Mouse (Mus musculus): ENCODE measurements around the gene Sphk2. TPM values are rescaled to one million over a fixed set of nuclear protein-coding genes. Genes with fewer than 3 reads are reported as not detected.

Sphk2 gene
- polyA plus RNA-seq, 1 experiment from 2014 or later: 55.1 TPM

DNA sequence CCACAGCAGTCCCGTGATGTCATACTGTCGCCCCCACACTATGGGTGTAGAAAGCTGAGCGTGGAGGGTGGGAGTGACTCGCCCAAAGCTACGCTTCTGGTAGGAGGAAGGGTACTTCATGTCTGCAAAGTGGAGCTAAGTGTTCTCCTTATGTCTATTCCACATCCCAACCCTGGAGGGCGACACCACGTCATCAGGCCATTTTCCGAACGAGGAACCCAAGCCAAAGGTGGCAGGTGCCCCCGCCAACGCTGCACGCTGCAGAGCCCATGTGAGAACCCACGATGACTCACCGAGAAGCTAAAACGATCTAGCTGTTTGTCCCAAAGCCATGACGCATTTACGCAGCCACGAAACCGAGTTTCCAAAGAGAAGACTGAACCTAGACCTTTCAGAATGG lies 24.5 kb upstream of the Sphk2 start:
- WGBS: 32% methylated on average over 19 of the region's 19 CpGs
- Histone ChIP-seq H3K4me3 (ENCODE audit: low read depth, low read length) (no peak overlapping the region), H3K4me2 (replicated peaks; ENCODE audit: low read depth) (peak overlapping the region; percentile 45), H3K36me3 (ENCODE audit: control insufficient read depth, insufficient read depth) (no peaks in the 10 kb centered on the region), H3K27me3 (replicated peaks; ENCODE audit: control insufficient read depth, insufficient read depth, low read length) (no peaks in the 10 kb centered on the region), H3K27ac (ENCODE audit: low read depth, low read length) (no peak overlapping the region), H3K9ac (ENCODE audit: low read depth, low read length) (no peak overlapping the region), H3K4me1 (replicated peaks; ENCODE audit: control insufficient read depth, insufficient read depth, low read length) (no peaks in the 10 kb centered on the region), H3K9me3 (ENCODE audit: control insufficient read depth) (no peaks in the 10 kb centered on the region)
- peak; percentile 59 for TF ChIP-seq CTCF (IDR thresholded peaks at IDR 0.05; ENCODE audit: low read depth)
- no peak for ATAC-seq

DNA sequence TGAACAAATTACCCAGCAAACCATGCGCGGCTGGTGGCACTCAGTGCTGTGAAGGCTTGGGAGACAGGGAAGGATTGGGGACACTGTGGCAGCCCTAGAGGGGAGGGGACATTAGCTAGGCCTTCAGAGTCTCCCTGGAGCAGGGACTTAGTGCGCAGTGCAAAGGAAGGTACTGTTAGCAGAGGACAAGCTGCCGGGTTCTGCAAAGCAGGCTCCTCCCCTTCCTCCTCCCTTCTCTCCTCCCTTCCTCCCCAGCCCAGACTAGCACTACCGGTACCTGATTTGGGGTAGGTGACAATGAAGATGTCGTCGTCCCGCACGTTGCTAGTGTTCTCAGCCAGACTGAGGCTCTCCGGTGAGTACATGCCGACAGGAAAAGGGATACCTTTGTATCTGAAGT lies 24.0 kb upstream of the Sphk2 start:
- H3K9me3 ChIP-seq (ENCODE audit: control insufficient read depth): no peaks in the 10 kb centered on the region
- 36% methylated on average over 11 of the region's 11 CpGs for WGBS
- no peaks in the 10 kb centered on the region for H3K27me3 ChIP-seq (replicated peaks; ENCODE audit: control insufficient read depth, insufficient read depth, low read length)
- H3K27ac ChIP-seq (ENCODE audit: low read depth, low read length): no peak overlapping the region
- no peaks in the 10 kb centered on the region for H3K4me1 ChIP-seq (replicated peaks; ENCODE audit: control insufficient read depth, insufficient read depth, low read length)
- H3K4me2 ChIP-seq (replicated peaks; ENCODE audit: low read depth): peak overlapping the region; percentile 45
- no peaks in the 10 kb centered on the region for H3K36me3 ChIP-seq (ENCODE audit: control insufficient read depth, insufficient read depth)
- no peak for TF ChIP-seq CTCF (IDR thresholded peaks at IDR 0.05; ENCODE audit: low read depth)
- no peak overlapping the region for H3K9ac ChIP-seq (ENCODE audit: low read depth, low read length)
- no peak for ATAC-seq
- no peak overlapping the region for H3K4me3 ChIP-seq (ENCODE audit: low read depth, low read length)

DNA sequence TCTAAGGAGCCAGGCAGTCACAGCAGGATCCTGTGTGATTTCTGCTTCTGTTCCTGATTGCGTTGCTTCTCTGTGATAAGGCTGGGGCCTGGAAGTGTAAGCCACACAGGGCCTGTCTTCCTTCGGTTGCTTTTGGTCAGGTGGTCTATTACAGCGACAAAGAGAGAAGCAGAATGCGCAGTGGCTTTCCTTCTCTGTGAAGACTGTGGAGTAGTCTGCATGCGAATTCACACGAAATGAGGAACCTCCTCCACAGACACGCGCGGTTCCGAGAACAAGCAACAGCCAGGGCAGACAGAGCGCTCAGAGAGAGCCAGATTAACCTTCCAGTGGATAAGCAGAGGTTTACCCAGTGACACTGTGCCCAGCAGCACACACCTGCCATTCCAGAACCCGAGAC lies 23.5 kb upstream of the Sphk2 start:
- H3K4me3 ChIP-seq (ENCODE audit: low read depth, low read length): no peak overlapping the region
- 81% methylated on average over 12 of the region's 12 CpGs for WGBS
- no peak for ATAC-seq
- TF ChIP-seq CTCF (IDR thresholded peaks at IDR 0.05; ENCODE audit: low read depth): no peak
- no peaks in the 10 kb centered on the region for H3K9me3 ChIP-seq (ENCODE audit: control insufficient read depth)
- H3K27ac ChIP-seq (ENCODE audit: low read depth, low read length): no peak overlapping the region
- H3K36me3 ChIP-seq (ENCODE audit: control insufficient read depth, insufficient read depth): no peaks in the 10 kb centered on the region
- no peak overlapping the region for H3K9ac ChIP-seq (ENCODE audit: low read depth, low read length)
- no peak overlapping the region for H3K4me2 ChIP-seq (replicated peaks; ENCODE audit: low read depth)
- no peaks in the 10 kb centered on the region for H3K27me3 ChIP-seq (replicated peaks; ENCODE audit: control insufficient read depth, insufficient read depth, low read length)
- no peaks in the 10 kb centered on the region for H3K4me1 ChIP-seq (replicated peaks; ENCODE audit: control insufficient read depth, insufficient read depth, low read length)

DNA sequence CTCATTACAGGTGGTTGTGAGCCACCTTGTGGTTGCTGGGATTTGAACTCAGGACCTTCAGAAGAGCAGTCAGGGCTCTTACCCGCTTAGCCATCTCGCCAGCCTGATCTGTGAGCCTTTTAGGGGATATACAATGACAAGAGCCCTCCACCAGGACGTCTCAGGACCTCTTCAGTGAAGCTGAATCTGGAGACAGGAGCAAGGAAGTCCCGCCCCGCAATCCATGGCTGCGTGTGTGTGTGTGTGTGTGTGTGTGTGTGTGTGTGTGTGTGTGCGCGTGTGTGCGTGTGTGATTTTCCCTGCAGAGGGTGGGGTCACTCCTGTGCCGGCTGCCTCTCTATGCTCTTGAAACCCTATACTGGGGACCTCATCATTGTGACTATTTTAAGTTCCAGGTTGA lies 22.0 kb upstream of the Sphk2 start:
- H3K9ac ChIP-seq (ENCODE audit: low read depth, low read length): no peak overlapping the region
- no peak overlapping the region for H3K4me2 ChIP-seq (replicated peaks; ENCODE audit: low read depth)
- ATAC-seq: no peak
- no peak overlapping the region for H3K27ac ChIP-seq (ENCODE audit: low read depth, low read length)
- WGBS: 66% methylated on average over 10 of the region's 10 CpGs
- no peaks in the 10 kb centered on the region for H3K36me3 ChIP-seq (ENCODE audit: control insufficient read depth, insufficient read depth)
- H3K9me3 ChIP-seq (ENCODE audit: control insufficient read depth): no peaks in the 10 kb centered on the region
- H3K4me1 ChIP-seq (replicated peaks; ENCODE audit: control insufficient read depth, insufficient read depth, low read length): no peaks in the 10 kb centered on the region
- no peaks in the 10 kb centered on the region for H3K27me3 ChIP-seq (replicated peaks; ENCODE audit: control insufficient read depth, insufficient read depth, low read length)
- no peak overlapping the region for H3K4me3 ChIP-seq (ENCODE audit: low read depth, low read length)
- TF ChIP-seq CTCF (IDR thresholded peaks at IDR 0.05; ENCODE audit: low read depth): no peak

DNA sequence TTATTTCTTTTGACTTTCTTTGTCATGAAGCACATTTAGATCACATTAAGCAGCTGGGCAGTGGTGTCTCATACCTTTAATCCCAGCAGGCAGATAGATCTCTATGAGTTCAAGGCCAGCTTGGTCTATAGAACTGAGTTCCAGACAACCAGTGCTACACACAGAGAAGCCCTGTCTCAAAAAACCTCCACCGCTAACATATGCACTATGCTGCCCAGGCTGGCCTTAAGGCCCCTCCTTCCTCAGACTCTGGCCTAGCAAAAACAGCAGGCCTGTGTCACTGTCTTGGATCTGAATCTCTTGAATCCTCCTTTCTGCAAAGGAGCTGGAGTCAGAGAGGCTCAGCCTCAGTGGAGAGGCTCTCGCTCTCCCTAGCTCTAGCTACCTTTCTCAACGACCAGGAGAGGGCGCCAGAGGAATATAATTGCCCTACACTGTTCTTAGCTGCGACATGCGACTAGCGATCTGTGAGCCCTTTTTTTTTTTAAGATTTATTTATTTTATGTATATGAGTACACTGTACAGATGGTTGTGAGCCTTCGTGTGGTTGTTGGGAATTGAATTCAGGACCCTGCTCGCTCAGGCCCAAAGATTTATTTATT lies 21.5 kb upstream of the Sphk2 start:
- Histone ChIP-seq H3K9ac (ENCODE audit: low read depth, low read length) (no peak overlapping the region), H3K36me3 (ENCODE audit: control insufficient read depth, insufficient read depth) (no peaks in the 10 kb centered on the region), H3K27ac (ENCODE audit: low read depth, low read length) (no peak overlapping the region), H3K4me1 (replicated peaks; ENCODE audit: control insufficient read depth, insufficient read depth, low read length) (no peaks in the 10 kb centered on the region), H3K9me3 (ENCODE audit: control insufficient read depth) (no peaks in the 10 kb centered on the region), H3K4me3 (ENCODE audit: low read depth, low read length) (no peak overlapping the region), H3K4me2 (replicated peaks; ENCODE audit: low read depth) (no peak overlapping the region), H3K27me3 (replicated peaks; ENCODE audit: control insufficient read depth, insufficient read depth, low read length) (no peaks in the 10 kb centered on the region)
- ATAC-seq: peak; percentile 74
- 8% methylated on average over 9 of the region's 9 CpGs for WGBS
- TF ChIP-seq CTCF (IDR thresholded peaks at IDR 0.05; ENCODE audit: low read depth): peak; percentile 91

DNA sequence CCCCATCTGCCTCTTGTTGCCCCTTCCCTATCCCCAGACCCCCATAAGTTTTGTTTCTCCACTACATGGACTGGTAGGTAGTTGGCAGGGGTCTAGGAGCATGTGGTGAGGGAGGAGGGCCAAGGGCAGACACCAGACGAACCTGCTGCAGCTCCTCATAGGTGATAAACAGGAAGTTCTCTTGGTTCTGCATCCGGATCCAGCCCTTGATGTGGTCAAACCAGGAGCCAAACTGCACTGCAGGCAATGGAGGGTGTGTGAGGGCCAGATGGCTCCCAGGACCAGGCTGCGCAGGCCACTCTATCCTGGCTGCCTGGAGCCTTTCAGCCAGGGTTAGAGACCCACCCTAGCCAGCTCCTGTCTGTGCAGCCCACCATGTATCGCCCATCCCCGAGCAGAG lies 15.7 kb upstream of the Sphk2 start:
- WGBS: 83% methylated on average over 5 of the region's 5 CpGs
- TF ChIP-seq CTCF (IDR thresholded peaks at IDR 0.05; ENCODE audit: low read depth): no peak
- no peak for ATAC-seq

More for the DNA sequence above, 15.7 kb upstream of the Sphk2 start:
- H3K27me3 ChIP-seq (replicated peaks; ENCODE audit: control insufficient read depth, insufficient read depth, low read length): no peaks in the 10 kb centered on the region
- peaks cover 11% of the 10 kb centered on the region; the same call in 1 of the 2 replicates for H3K4me1 ChIP-seq (replicated peaks; ENCODE audit: control insufficient read depth, insufficient read depth, low read length)
- no peaks in the 10 kb centered on the region for H3K9me3 ChIP-seq (ENCODE audit: control insufficient read depth)
- no peak overlapping the region for H3K9ac ChIP-seq (ENCODE audit: low read depth, low read length)
- H3K4me2 ChIP-seq (replicated peaks; ENCODE audit: low read depth): no peak overlapping the region
- H3K4me3 ChIP-seq (ENCODE audit: low read depth, low read length): no peak overlapping the region
- H3K27ac ChIP-seq (ENCODE audit: low read depth, low read length): no peak overlapping the region
- peaks cover 6% of the 10 kb centered on the region; the same call in 1 of the 2 replicates for H3K36me3 ChIP-seq (ENCODE audit: control insufficient read depth, insufficient read depth)

All from intestine, postnatal 0 days (tissue).